Mouse (Mus musculus) olfactory bulb, adult 2 months (tissue): ENCODE data around the gene Snrpd2. TPM values are rescaled to one million over a fixed set of nuclear protein-coding genes. Genes with fewer than 3 reads are reported as not detected.

Experiments used
- H3K27ac ChIP-seq: fragments of 200-500 bp; 2 replicates; pipeline ENCODE4 v1.5.1; 2012; ENCODE audit warnings: low read depth, low read length; ENCODE audit not compliant: insufficient read depth
- H3K4me1 ChIP-seq: fragments of 200-500 bp; 2 replicates; pipeline ENCODE4 v1.6.1; 2012; ENCODE audit warnings: low read length; ENCODE audit not compliant: control insufficient read depth, insufficient read depth
- H3K4me3 ChIP-seq: fragments of 200-500 bp; 2 replicates; pipeline ENCODE4 v1.5.1; 2012; ENCODE audit warnings: mild to moderate bottlenecking, low read depth, low read length, moderate library complexity; ENCODE audit not compliant: insufficient read depth
- CTCF ChIP-seq: fragments of 200-500 bp; IDR thresholded peaks from 2 replicates; pipeline ENCODE4 v1.5.1; 2012; ENCODE audit warnings: low read depth, mild to moderate bottlenecking, low read length, moderate library complexity; ENCODE audit not compliant: insufficient read depth
- POLR2A ChIP-seq: fragments of 200-500 bp; IDR thresholded peaks from 2 replicates; pipeline ENCODE4 v1.6.1; 2012; ENCODE audit warnings: mild to moderate bottlenecking, low read depth, low read length, moderate library complexity; ENCODE audit not compliant: insufficient read depth
- WGBS: fragments of 180-500 bp; shearing (Covaris S2); methylation state at CpG from one replicate; pipeline ENCODE4 v1.1.7; 2018; 5-methylcytosine and 5-hydroxymethylcytosine counted together
- polyA plus RNA-seq: library from polyadenylated mRNA; stranded (reverse); fragments of >200 nt; gene quantifications from 2 replicates; pipeline ENCODE4 v1.2.4, GENCODE M21; 2012; ENCODE audit warnings: low replicate concordance; ENCODE audit not compliant: missing spikeins, insufficient read depth, insufficient read length

Gene Snrpd2
- polyA plus RNA-seq, 1 experiment: not detected

- no peak for TF ChIP-seq POLR2A
- TF ChIP-seq CTCF: no peak
- no peak overlapping the region for H3K27ac ChIP-seq
- no peak overlapping the region for H3K4me3 ChIP-seq
- WGBS: 29% methylated on average over 2 of the region's 2 CpGs
- H3K4me1 ChIP-seq: peaks cover 13% of the 10 kb centered on the region
These were observed 34.7 kb downstream of the Snrpd2 start for GRCm38 (mm10) chr7:19184250-19184649.

GRCm38 (mm10) chr7:19184758-19185157 lies 35.2 kb downstream of the Snrpd2 start:
- 26% methylated on average over 6 of the region's 6 CpGs for WGBS

GRCm38 (mm10) chr7:19194676-19195075 lies 45.2 kb downstream of the Snrpd2 start:
- WGBS: 100% methylated on average over 4 of the region's 4 CpGs
- no peak for TF ChIP-seq POLR2A
- no peak overlapping the region for H3K4me3 ChIP-seq

More at GRCm38 (mm10) chr7:19184758-19185157, 35.2 kb downstream of the Snrpd2 start:
- H3K4me3 ChIP-seq: no peak overlapping the region
- H3K4me1 ChIP-seq: peaks cover 8% of the 10 kb centered on the region
- no peak overlapping the region for H3K27ac ChIP-seq
- TF ChIP-seq POLR2A (no peak), CTCF (no peak)

GRCm38 (mm10) chr7:19196676-19197075 lies 47.2 kb downstream of the Snrpd2 start:
- Histone ChIP-seq H3K27ac (no peak overlapping the region), H3K4me3 (no peak overlapping the region), H3K4me1 (no peaks in the 10 kb centered on the region)
- 52% methylated on average over 6 of the region's 6 CpGs for WGBS
- TF ChIP-seq POLR2A (no peak), CTCF (peak; percentile 52; the same call in 1 of the 2 replicates)

More at GRCm38 (mm10) chr7:19194676-19195075, 45.2 kb downstream of the Snrpd2 start:
- no peaks in the 10 kb centered on the region for H3K4me1 ChIP-seq
- H3K27ac ChIP-seq: no peak overlapping the region

- H3K27ac ChIP-seq: no peak overlapping the region
- WGBS: 25% methylated on average over 2 of the region's 2 CpGs
- no peak for TF ChIP-seq POLR2A
- TF ChIP-seq CTCF: peak; percentile 37; the same call in 1 of the 2 replicates
- H3K4me3 ChIP-seq: no peak overlapping the region
- no peaks in the 10 kb centered on the region for H3K4me1 ChIP-seq
These were observed 48.5 kb downstream of the Snrpd2 start for GRCm38 (mm10) chr7:19197985-19198384.

GRCm38 (mm10) chr7:19201660-19202059 lies 52.1 kb downstream of the Snrpd2 start:
- 71% methylated on average over 15 of the region's 15 CpGs for WGBS
- no peak overlapping the region for H3K4me3 ChIP-seq
- H3K4me1 ChIP-seq: no peaks in the 10 kb centered on the region
- TF ChIP-seq POLR2A (no peak), CTCF (no peak)
- H3K27ac ChIP-seq: no peak overlapping the region

- Histone ChIP-seq H3K4me1 (no peaks in the 10 kb centered on the region), H3K4me3 (no peak overlapping the region), H3K27ac (no peak overlapping the region)
- WGBS: 64% methylated on average over 15 of the region's 15 CpGs
- TF ChIP-seq POLR2A (no peak), CTCF (no peak)
These were observed 52.7 kb downstream of the Snrpd2 start for GRCm38 (mm10) chr7:19202065-19202850.

Other genes with a start within 250 kb of the Snrpd2 start
- gene Ccdc61, start 239.3 kb upstream of the Snrpd2 start, polyA plus RNA-seq: not detected in 2 replicates
- not detected in 2 replicates for gene Nova2, start 223.8 kb upstream of the Snrpd2 start, polyA plus RNA-seq
- not detected in 2 replicates for gene Nanos2, start 162.3 kb upstream of the Snrpd2 start, polyA plus RNA-seq
- not detected in 2 replicates for gene Mypop, start 158.5 kb upstream of the Snrpd2 start, polyA plus RNA-seq
- gene Irf2bp1, start 145.7 kb upstream of the Snrpd2 start, polyA plus RNA-seq: not detected in 2 replicates
- not detected in 2 replicates for gene Foxa3, start 126.2 kb upstream of the Snrpd2 start, polyA plus RNA-seq
- not detected in 2 replicates for gene Sympk, start 125.3 kb upstream of the Snrpd2 start, polyA plus RNA-seq
- gene Rsph6a, start 95.0 kb upstream of the Snrpd2 start, polyA plus RNA-seq: not detected in 2 replicates
- not detected in 2 replicates for gene Dmwd, start 73.5 kb upstream of the Snrpd2 start, polyA plus RNA-seq
- gene Dmpk, start 65.9 kb upstream of the Snrpd2 start, polyA plus RNA-seq: not detected in 2 replicates
- gene Six5, start 55.1 kb upstream of the Snrpd2 start, polyA plus RNA-seq: not detected in 2 replicates
- gene Gm4969, start 31.4 kb upstream of the Snrpd2 start, polyA plus RNA-seq: not detected in 2 replicates
- gene Fbxo46, start 29.9 kb upstream of the Snrpd2 start, polyA plus RNA-seq: not detected in 2 replicates
- gene Qpctl, start 431 bp upstream of the Snrpd2 start, polyA plus RNA-seq: not detected in 2 replicates
- gene Gipr, start 16.4 kb downstream of the Snrpd2 start, polyA plus RNA-seq: not detected in 2 replicates
- not detected in 2 replicates for gene Eml2, start 26.7 kb downstream of the Snrpd2 start, polyA plus RNA-seq
- not detected in 2 replicates for gene Gpr4, start 62.8 kb downstream of the Snrpd2 start, polyA plus RNA-seq
- not detected in 2 replicates for gene Opa3, start 78.6 kb downstream of the Snrpd2 start, polyA plus RNA-seq
- gene Vasp, start 122.1 kb downstream of the Snrpd2 start, polyA plus RNA-seq: not detected in 2 replicates
- not detected in 2 replicates for gene Ppm1n, start 130.3 kb downstream of the Snrpd2 start, polyA plus RNA-seq
- not detected in 2 replicates for gene Rtn2, start 132.9 kb downstream of the Snrpd2 start, polyA plus RNA-seq
- not detected in 2 replicates for gene Fosb, start 160.3 kb downstream of the Snrpd2 start, polyA plus RNA-seq
- not detected in 2 replicates for gene Ercc1, start 195.1 kb downstream of the Snrpd2 start, polyA plus RNA-seq
- not detected in 2 replicates for gene Cd3eap, start 209.8 kb downstream of the Snrpd2 start, polyA plus RNA-seq
- not detected in 2 replicates for gene Ppp1r13l, start 210.0 kb downstream of the Snrpd2 start, polyA plus RNA-seq
- not detected in 2 replicates for gene Ercc2, start 232.3 kb downstream of the Snrpd2 start, polyA plus RNA-seq